Mouse (Mus musculus): ENCODE results near the gene Cpne2.

GRCm38 (mm10) chr8:94524554-94524953 lies 8.2 kb upstream of the Cpne2 start:
- TF ChIP-seq CTCF (IDR thresholded peaks at IDR 0.05; ENCODE audit: low read depth) (no peak), EP300 (IDR thresholded peaks at IDR 0.05; ENCODE audit: low read depth) (no peak)

Measured in liver, embryonic 14.5 days (tissue).